Mouse (Mus musculus) embryonic facial prominence, embryonic 12.5 days (tissue): ENCODE data around the gene Otogl. TPM values are rescaled to one million over a fixed set of nuclear protein-coding genes. Genes with fewer than 3 reads are reported as not detected.

Experiments
- ATAC-seq: fragments of 200-750 bp; cut with Nextera tagmentation; 2 replicates; pipeline ENCODE4 v1.8.0; 2017; ENCODE audit not compliant: insufficient number of reproducible peaks, insufficient read depth, low FRiP score, low TSS enrichment
- H3K27ac ChIP-seq: fragments of 300-500 bp; sonication (generic); 2 replicates; pipeline ENCODE4 v1.5.1; 2016; ENCODE audit warnings: mild to moderate bottlenecking
- H3K27me3 ChIP-seq: fragments of 300-500 bp; sonication (generic); 2 replicates; pipeline ENCODE4 v1.6.1; 2016; ENCODE audit warnings: mild to moderate bottlenecking, moderate library complexity
- H3K36me3 ChIP-seq: fragments of 300-500 bp; sonication (generic); 2 replicates; pipeline ENCODE4 v1.6.1; 2016; ENCODE audit warnings: mild to moderate bottlenecking
- H3K4me1 ChIP-seq: fragments of 300-500 bp; sonication (generic); 2 replicates; pipeline ENCODE4 v1.6.1; 2016
- H3K4me2 ChIP-seq: fragments of 300-500 bp; sonication (generic); replicated peaks from 2 replicates; pipeline ENCODE4 v1.6.1; 2016; ENCODE audit warnings: mild to moderate bottlenecking, moderate library complexity
- H3K4me3 ChIP-seq: fragments of 300-500 bp; sonication (generic); 2 replicates; pipeline ENCODE4 v1.5.1; 2016; ENCODE audit warnings: mild to moderate bottlenecking
- H3K9ac ChIP-seq: fragments of 300-500 bp; sonication (generic); 2 replicates; pipeline ENCODE4 v1.6.1; 2016; ENCODE audit warnings: mild to moderate bottlenecking, moderate library complexity
- H3K9me3 ChIP-seq: fragments of 300-500 bp; sonication (generic); 2 replicates; pipeline ENCODE4 v1.6.1; 2016; ENCODE audit warnings: mild to moderate bottlenecking, moderate library complexity
- WGBS: fragments of 180-500 bp; shearing (Covaris S2); methylation state at CpG from one replicate; pipeline ENCODE4 v1.1.7; 2016; 5-methylcytosine and 5-hydroxymethylcytosine counted together
- polyA plus RNA-seq: library from polyadenylated mRNA; unstranded; fragments of >200 nt; fragmentation: Nextera tagmentation; extraction: Ambion mirVana; gene quantifications from 2 replicates; pipeline ENCODE4 v1.2.1, GENCODE M21; 2016

The Otogl gene
- polyA plus RNA-seq, 1 experiment from 2014 or later, result 0.24 TPM

DNA sequence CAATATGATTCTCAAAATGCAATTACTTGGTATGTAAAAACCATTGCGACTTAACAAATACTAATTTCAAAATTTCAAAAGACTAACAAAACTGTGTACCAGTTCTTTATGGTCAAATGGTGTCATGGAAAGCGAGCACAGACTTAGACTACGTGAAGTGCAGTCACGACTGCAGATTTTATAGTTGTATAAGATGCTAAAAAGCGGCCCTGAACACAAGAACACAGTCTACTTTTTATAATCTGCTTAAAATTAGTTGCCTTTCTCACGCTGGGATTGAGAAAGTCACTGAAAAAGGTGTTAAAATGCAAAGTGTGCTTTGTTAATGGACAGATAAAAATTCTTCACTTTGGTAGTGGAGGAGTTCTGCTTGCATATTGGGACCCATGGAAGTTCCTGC, 174.2 kb downstream of the Otogl start:
- Histone ChIP-seq H3K27me3 (no peaks in the 10 kb centered on the region), H3K27ac (no peak overlapping the region), H3K36me3 (no peaks in the 10 kb centered on the region), H3K9me3 (no peaks in the 10 kb centered on the region), H3K4me2 (no peak overlapping the region), H3K4me3 (no peak overlapping the region), H3K4me1 (no peaks in the 10 kb centered on the region), H3K9ac (no peak overlapping the region)
- 84% methylated on average over 6 of the region's 6 CpGs for WGBS
- no peak for ATAC-seq

DNA sequence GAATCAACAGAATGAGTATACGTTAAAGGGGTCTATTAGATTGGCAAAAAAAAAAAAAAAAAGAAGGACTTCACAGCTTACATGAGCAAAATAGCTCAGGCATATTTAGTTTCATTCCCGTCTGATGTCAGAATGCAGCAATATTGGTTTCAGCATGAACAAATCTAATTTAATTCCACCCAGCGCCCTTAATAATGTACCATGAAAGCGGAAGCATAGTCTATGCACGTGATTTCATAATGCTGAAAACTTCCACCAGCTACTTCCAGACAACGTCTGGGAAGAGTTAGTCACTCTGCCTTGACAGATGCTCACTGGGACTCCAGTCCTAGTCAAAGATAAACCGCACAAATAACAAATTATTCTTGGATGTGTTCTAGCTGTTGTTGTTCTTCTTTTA, 176.5 kb downstream of the Otogl start:
- Histone ChIP-seq H3K4me1 (no peaks in the 10 kb centered on the region), H3K9me3 (no peaks in the 10 kb centered on the region), H3K4me2 (no peak overlapping the region), H3K36me3 (no peaks in the 10 kb centered on the region), H3K27me3 (no peaks in the 10 kb centered on the region), H3K9ac (no peak overlapping the region), H3K27ac (no peak overlapping the region), H3K4me3 (no peak overlapping the region)
- 41% methylated on average over 7 of the region's 7 CpGs for WGBS
- peak; percentile 56; the same call in 1 of the 2 replicates for ATAC-seq

DNA sequence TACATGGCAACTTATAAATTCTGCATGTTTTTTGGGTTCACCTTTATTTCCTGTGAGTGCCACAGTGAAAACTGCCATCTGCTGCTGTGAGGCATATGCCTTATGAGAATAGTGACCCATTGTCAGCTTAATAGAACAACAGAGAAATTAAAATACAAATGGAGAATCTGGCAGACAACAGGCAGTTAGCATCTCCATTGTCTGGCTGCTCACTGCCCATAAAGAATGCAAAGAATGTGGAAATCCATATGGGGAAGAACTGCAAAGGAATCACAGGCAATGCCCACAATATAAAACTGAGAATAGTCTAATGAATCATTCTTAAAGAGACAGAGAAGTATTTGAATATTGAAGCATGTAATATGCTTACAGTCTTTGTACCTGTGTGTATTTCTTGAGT, 177.6 kb downstream of the Otogl start:
- Histone ChIP-seq H3K27me3 (no peaks in the 10 kb centered on the region), H3K4me1 (no peaks in the 10 kb centered on the region), H3K9me3 (no peaks in the 10 kb centered on the region), H3K27ac (no peak overlapping the region), H3K4me2 (no peak overlapping the region), H3K9ac (no peak overlapping the region), H3K36me3 (no peaks in the 10 kb centered on the region), H3K4me3 (no peak overlapping the region)
- no peak for ATAC-seq

DNA sequence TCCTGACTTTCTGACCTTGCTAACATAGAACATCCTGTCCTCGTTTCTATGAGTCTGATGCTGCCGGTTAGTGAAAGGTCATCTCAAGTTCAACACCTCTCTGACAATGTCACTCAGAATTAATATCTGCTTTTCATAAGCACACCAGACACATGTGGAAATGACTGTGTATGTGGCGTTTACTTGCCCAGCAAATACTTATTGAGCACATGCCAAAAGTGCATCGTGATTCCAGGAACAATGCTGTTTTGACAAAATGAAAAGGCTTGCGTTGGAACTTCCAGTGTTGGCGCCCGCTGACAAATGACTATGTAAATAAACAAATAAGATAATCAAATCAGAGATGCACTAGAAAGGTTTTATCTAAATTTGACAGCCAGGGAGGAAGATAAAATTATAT, 186.3 kb downstream of the Otogl start:
- 46% methylated on average over 7 of the region's 7 CpGs for WGBS
- no peak for ATAC-seq
- H3K27me3 ChIP-seq, result no peaks in the 10 kb centered on the region
- no peak overlapping the region for H3K4me3 ChIP-seq
- no peaks in the 10 kb centered on the region for H3K9me3 ChIP-seq
- H3K4me2 ChIP-seq, result no peak overlapping the region
- H3K36me3 ChIP-seq, result no peaks in the 10 kb centered on the region
- H3K4me1 ChIP-seq, result no peaks in the 10 kb centered on the region
- no peak overlapping the region for H3K27ac ChIP-seq
- H3K9ac ChIP-seq, result no peak overlapping the region

DNA sequence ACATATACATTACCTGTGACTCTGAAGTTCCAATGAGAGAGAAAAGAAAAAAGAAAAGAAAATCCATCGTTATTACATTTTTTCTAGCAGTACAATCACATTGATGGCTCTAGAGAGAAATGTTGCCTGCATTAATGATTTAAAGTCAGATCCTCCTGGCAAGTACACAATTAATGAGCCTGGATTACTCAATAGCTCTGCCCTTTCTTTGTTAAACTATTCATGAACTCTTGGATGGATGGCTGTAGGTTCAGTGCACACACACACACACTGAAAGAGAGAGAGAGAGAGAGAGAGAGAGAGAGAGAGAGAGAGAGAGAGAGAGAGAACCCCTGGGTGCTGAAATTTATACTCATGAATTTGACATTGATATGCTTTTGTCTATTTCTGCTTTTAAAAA, 192.1 kb downstream of the Otogl start, which contains the start of gene Ptprq:
Ptprq (minus strand) TSS at position 246 of the 400 bp plus-strand sequence.
- no peak for ATAC-seq

More for the DNA sequence above, 192.1 kb downstream of the Otogl start, which contains the start of gene Ptprq:
- Histone ChIP-seq H3K9ac (no peak within 1 kb of the TSS), H3K4me1 (no peaks in the 10 kb centered on the region), H3K27ac (no peak within 1 kb of the TSS), H3K9me3 (no peaks in the 10 kb centered on the region), H3K4me2 (no peak within 1 kb of the TSS), H3K36me3 (no peaks in the 10 kb centered on the region), H3K27me3 (no peaks in the 10 kb centered on the region), H3K4me3 (no peak within 1 kb of the TSS)
- WGBS, result 73% methylated on average over 1 of the region's 1 CpGs

Other genes starting within 250 kb of the Otogl start
- gene Ptprq, start 192.1 kb downstream of the Otogl start, polyA plus RNA-seq, result 0.17 and 0.19 TPM in 2 replicates